Mouse (Mus musculus) erythroblast, embryonic 14.5 days (primary cell): ENCODE data around the gene Msmb.
"Not testable (repeated sequence)": the region's sequence is repeated elsewhere in the genome, so short reads cannot be mapped to it uniquely, and the experiment has no call there.

Experiments used
- GATA1 ChIP-seq: IDR thresholded peaks from 2 replicates; pipeline ENCODE4 v1.6.1; 2012; ENCODE audit warnings: low read length, inconsistent platforms, mixed read lengths
- TAL1 ChIP-seq: IDR thresholded peaks from 3 replicates; pipeline ENCODE4 v1.6.1; 2012; ENCODE audit warnings: low read length, inconsistent platforms, mixed read lengths

GRCm38 (mm10) chr14:32176590-32176989 is 34.8 kb downstream of the Msmb start:
- not testable (repeated sequence) for TF ChIP-seq GATA1, TAL1
